Mouse (Mus musculus) heart, postnatal 36 days (tissue): ENCODE measurements around the gene Krtap9-5. TPM values are rescaled to one million over a fixed set of nuclear protein-coding genes. Genes with fewer than 3 reads are reported as not detected.

Experiments used
- total RNA-seq, 2 experiments: library from RNA; stranded (reverse); gene quantifications; 2 replicates each; pipeline ENCODE4 v1.2.3; 2021

Gene Krtap9-5
- total RNA-seq, 2 experiments from 2014 or later = not detected

Other genes starting within 250 kb of the Krtap9-5 start
- not detected for gene Gm14180, start 214.2 kb upstream of the Krtap9-5 start, total RNA-seq
- not detected for gene Gm11595, start 175.6 kb upstream of the Krtap9-5 start, total RNA-seq
- gene Krtap4-8, start 167.8 kb upstream of the Krtap9-5 start, total RNA-seq = not detected
- not detected for gene Krtap4-9, start 163.3 kb upstream of the Krtap9-5 start, total RNA-seq
- not detected for gene Gm11596, start 155.0 kb upstream of the Krtap9-5 start, total RNA-seq
- not detected for gene Gm11569, start 149.5 kb upstream of the Krtap9-5 start, total RNA-seq
- not detected for gene Gm11554, start 144.0 kb upstream of the Krtap9-5 start, total RNA-seq
- gene Krtap4-13, start 138.6 kb upstream of the Krtap9-5 start, total RNA-seq = not detected
- not detected for gene Gm11564, start 132.8 kb upstream of the Krtap9-5 start, total RNA-seq
- not detected for gene 2300003K06Rik, start 110.4 kb upstream of the Krtap9-5 start, total RNA-seq
- not detected for gene Krtap4-16, start 96.9 kb upstream of the Krtap9-5 start, total RNA-seq
- gene Gm11568, start 90.6 kb upstream of the Krtap9-5 start, total RNA-seq = not detected
- gene Gm11559, start 84.0 kb upstream of the Krtap9-5 start, total RNA-seq = not detected
- gene Krtap9-1, start 75.1 kb upstream of the Krtap9-5 start, total RNA-seq = not detected
- gene Gm11567, start 69.3 kb upstream of the Krtap9-5 start, total RNA-seq = not detected
- gene Krtap31-1, start 40.6 kb upstream of the Krtap9-5 start, total RNA-seq = not detected
- not detected for gene Gm11565, start 33.7 kb upstream of the Krtap9-5 start, total RNA-seq
- not detected for gene Krtap31-2, start 12.2 kb upstream of the Krtap9-5 start, total RNA-seq
- not detected for gene Krtap29-1, start 30.6 kb downstream of the Krtap9-5 start, total RNA-seq
- gene Krtap16-1, start 38.1 kb downstream of the Krtap9-5 start, total RNA-seq = not detected
- not detected for gene Krtap17-1, start 45.5 kb downstream of the Krtap9-5 start, total RNA-seq
- gene Krt33a, start 67.7 kb downstream of the Krtap9-5 start, total RNA-seq = not detected
- not detected for gene Krt33b, start 81.4 kb downstream of the Krtap9-5 start, total RNA-seq
- not detected for gene Krt34, start 93.1 kb downstream of the Krtap9-5 start, total RNA-seq
- not detected for gene Krt31, start 102.1 kb downstream of the Krtap9-5 start, total RNA-seq
- gene Krt32, start 139.8 kb downstream of the Krtap9-5 start, total RNA-seq = not detected
- gene Krt35, start 147.8 kb downstream of the Krtap9-5 start, total RNA-seq = not detected
- not detected for gene Krt36, start 157.2 kb downstream of the Krtap9-5 start, total RNA-seq
- not detected for gene Krt13, start 173.1 kb downstream of the Krtap9-5 start, total RNA-seq
- not detected for gene Krt15, start 187.5 kb downstream of the Krtap9-5 start, total RNA-seq
- 10 to 100 TPM in 1 of 2 experiments, 1 to 10 TPM in 1; 6.0 to 10.2 TPM for gene Krt19, start 200.2 kb downstream of the Krtap9-5 start, total RNA-seq
- gene Krt9, start 244.8 kb downstream of the Krtap9-5 start, total RNA-seq = not detected